Mouse (Mus musculus) myocyte (in vitro differentiated cells): Measurements from ENCODE around the gene Vasn. TPM values are rescaled to one million over a fixed set of nuclear protein-coding genes. Genes with fewer than 3 reads are reported as not detected.
A peak's percentile ranks its signal among the peaks of the same experiment; 100 is the strongest.

Experiments
- H3K27me3 ChIP-seq: one replicate; pipeline ENCODE4 v1.6.1; 2011; ENCODE audit not compliant: control insufficient read depth, insufficient read depth, insufficient read length
- H3K36me3 ChIP-seq: one replicate; pipeline ENCODE4 v1.6.1; 2011; ENCODE audit not compliant: control insufficient read depth, insufficient read depth
- H3K4me2 ChIP-seq: one replicate; pipeline ENCODE4 v1.6.1; 2011; ENCODE audit warnings: low read depth, control low read depth
- H3K4me3 ChIP-seq: one replicate; pipeline ENCODE4 v1.5.1; 2011; ENCODE audit warnings: mild to moderate bottlenecking, control low read depth, moderate library complexity
- H3K79me2 ChIP-seq: one replicate; pipeline ENCODE4 v1.6.1; 2011; ENCODE audit not compliant: control insufficient read depth, insufficient read depth
- H3ac ChIP-seq: one replicate; pipeline ENCODE4 v1.6.1; 2011; ENCODE audit not compliant: control insufficient read depth, insufficient read length
- CEBPB ChIP-seq: IDR thresholded peaks from 2 replicates; pipeline ENCODE4 v1.6.1; 2011; ENCODE audit warnings: mild to moderate bottlenecking, moderate library complexity; ENCODE audit not compliant: poor library complexity, insufficient read depth, severe bottlenecking
- E2F4 ChIP-seq: IDR thresholded peaks from one replicate; pipeline ENCODE4 v1.6.1; 2011; ENCODE audit warnings: mild to moderate bottlenecking, control low read depth, moderate library complexity; ENCODE audit not compliant: insufficient read depth
- MAX ChIP-seq: IDR thresholded peaks from one replicate; pipeline ENCODE4 v1.6.1; 2011; ENCODE audit warnings: low read depth, mild to moderate bottlenecking, control low read depth
- MYOD1 ChIP-seq, 3 experiments: IDR thresholded peaks; one replicate each; pipeline ENCODE4 v1.6.1; 2011; ENCODE audit warnings: control low read depth in 2 of 3, low read depth in 2 of 3, mild to moderate bottlenecking in 2 of 3, moderate library complexity in 1 of 3; ENCODE audit not compliant: insufficient read length in 2 of 3, control insufficient read depth in 1 of 3
- MYOG ChIP-seq, 3 experiments: IDR thresholded peaks; one replicate each; pipeline ENCODE4 v1.6.1; 2011; ENCODE audit warnings: control low read depth in 2 of 3, low read depth in 2 of 3, mild to moderate bottlenecking in 2 of 3; ENCODE audit not compliant: insufficient read length in 2 of 3, control insufficient read depth in 1 of 3, insufficient read depth in 1 of 3
- POLR2A ChIP-seq: IDR thresholded peaks from one replicate; pipeline ENCODE4 v1.6.1; 2011; ENCODE audit warnings: low read depth, mild to moderate bottlenecking, control low read depth, moderate library complexity; ENCODE audit not compliant: insufficient read length
- POLR2AphosphoS2 ChIP-seq: IDR thresholded peaks from one replicate; pipeline ENCODE4 v1.6.1; 2011; ENCODE audit warnings: low read depth, control low read depth; ENCODE audit not compliant: insufficient read length
- REST ChIP-seq: IDR thresholded peaks from one replicate; pipeline ENCODE4 v1.6.1; 2011; ENCODE audit warnings: mild to moderate bottlenecking, control low read depth, moderate library complexity; ENCODE audit not compliant: insufficient read depth, insufficient read length
- SRF ChIP-seq: IDR thresholded peaks from one replicate; pipeline ENCODE4 v1.6.1; 2011; ENCODE audit warnings: low read depth; ENCODE audit not compliant: control insufficient read depth, insufficient read length
- TCF12 ChIP-seq: IDR thresholded peaks from one replicate; pipeline ENCODE4 v1.6.1; 2011; ENCODE audit warnings: mild to moderate bottlenecking, control low read depth; ENCODE audit not compliant: poor library complexity, insufficient read depth, severe bottlenecking
- TCF3 ChIP-seq: IDR thresholded peaks from one replicate; pipeline ENCODE4 v1.6.1; 2011; ENCODE audit warnings: low read depth, control low read depth; ENCODE audit not compliant: insufficient read length
- USF1 ChIP-seq: IDR thresholded peaks from one replicate; pipeline ENCODE4 v1.6.1; 2011; ENCODE audit warnings: low read depth, mild to moderate bottlenecking, control low read depth, moderate library complexity
- polyA plus RNA-seq: library from polyadenylated mRNA; unstranded; fragments of >200 nt; fragmentation: generic; extraction: Trizol; gene quantifications from one replicate; pipeline ENCODE4 v1.2.1, GENCODE M21; 2012; ENCODE audit warnings: missing spikeins

The Vasn gene
- polyA plus RNA-seq, 1 experiment, result 34.7 TPM

- no peak overlapping the region for H3ac ChIP-seq
- H3K36me3 ChIP-seq, result no peaks in the 10 kb centered on the region
- H3K4me2 ChIP-seq, result peak overlapping the region; percentile 99
- peak overlapping the region; percentile 87 for H3K4me3 ChIP-seq
- no peaks in the 10 kb centered on the region for H3K27me3 ChIP-seq
- no peak for TF ChIP-seq CEBPB
- no peak for TF ChIP-seq SRF
- TF ChIP-seq E2F4, result no peak
- TF ChIP-seq MYOD1 (IDR thresholded peaks at IDR 0.05; ENCODE audit: control insufficient read depth in 1 of 3, insufficient read length in 2 of 3, low read depth in 2 of 3), result no peak
- no peak for TF ChIP-seq POLR2AphosphoS2
- no peak for TF ChIP-seq TCF3
- TF ChIP-seq POLR2A, result no peak
- TF ChIP-seq USF1, result no peak
- TF ChIP-seq TCF12, result no peak
- no peak for TF ChIP-seq REST
- TF ChIP-seq MYOG (IDR thresholded peaks at IDR 0.05; ENCODE audit: control insufficient read depth in 1 of 3, insufficient read depth in 1 of 3, insufficient read length in 2 of 3, low read depth in 2 of 3), result no peak
- no peak for TF ChIP-seq MAX
- peaks cover 81% of the 10 kb centered on the region for H3K79me2 ChIP-seq
Observed at GRCm38 (mm10) chr16:4598041-4598440, 41.7 kb upstream of the Vasn start.

GRCm38 (mm10) chr16:4598891-4599543, 40.7 kb upstream of the Vasn start:
- Histone ChIP-seq H3K27me3 (no peaks in the 10 kb centered on the region), H3ac (no peak overlapping the region), H3K79me2 (peaks cover 91% of the 10 kb centered on the region), H3K4me2 (peak overlapping the region; percentile 99), H3K4me3 (no peak overlapping the region), H3K36me3 (no peaks in the 10 kb centered on the region)
- TF ChIP-seq MYOD1 (IDR thresholded peaks at IDR 0.05; ENCODE audit: control insufficient read depth in 1 of 3, insufficient read length in 2 of 3, low read depth in 2 of 3), result peak in 1 of 3 experiments; percentile 29
- TF ChIP-seq REST, result no peak
- no peak for TF ChIP-seq MAX

- TF ChIP-seq E2F4 (no peak), MYOG (IDR thresholded peaks at IDR 0.05; ENCODE audit: control insufficient read depth in 1 of 3, insufficient read depth in 1 of 3, insufficient read length in 2 of 3, low read depth in 2 of 3) (no peak), CEBPB (no peak), POLR2A (no peak), MYOD1 (IDR thresholded peaks at IDR 0.05; ENCODE audit: control insufficient read depth in 1 of 3, insufficient read length in 2 of 3, low read depth in 2 of 3) (no peak), TCF12 (no peak), SRF (no peak), MAX (no peak), TCF3 (no peak), USF1 (no peak), REST (no peak), POLR2AphosphoS2 (no peak)
- Histone ChIP-seq H3K4me3 (no peak overlapping the region), H3K79me2 (peaks cover 97% of the 10 kb centered on the region), H3ac (no peak overlapping the region), H3K36me3 (no peaks in the 10 kb centered on the region), H3K4me2 (no peak overlapping the region), H3K27me3 (no peaks in the 10 kb centered on the region)
Observed at GRCm38 (mm10) chr16:4599616-4600015, 40.1 kb upstream of the Vasn start.

GRCm38 (mm10) chr16:4600701-4601310, 38.9 kb upstream of the Vasn start:
- Histone ChIP-seq H3ac (no peak overlapping the region), H3K79me2 (peaks cover 98% of the 10 kb centered on the region), H3K4me3 (no peak overlapping the region), H3K4me2 (no peak overlapping the region), H3K36me3 (no peaks in the 10 kb centered on the region), H3K27me3 (no peaks in the 10 kb centered on the region)
- TF ChIP-seq TCF3, result no peak
- TF ChIP-seq REST, result no peak
- TF ChIP-seq SRF, result no peak
- no peak for TF ChIP-seq MYOG (IDR thresholded peaks at IDR 0.05; ENCODE audit: control insufficient read depth in 1 of 3, insufficient read depth in 1 of 3, insufficient read length in 2 of 3, low read depth in 2 of 3)
- TF ChIP-seq E2F4, result no peak
- no peak for TF ChIP-seq CEBPB
- no peak for TF ChIP-seq MAX
- TF ChIP-seq POLR2A, result no peak
- no peak for TF ChIP-seq MYOD1 (IDR thresholded peaks at IDR 0.05; ENCODE audit: control insufficient read depth in 1 of 3, insufficient read length in 2 of 3, low read depth in 2 of 3)
- no peak for TF ChIP-seq USF1
- no peak for TF ChIP-seq TCF12
- TF ChIP-seq POLR2AphosphoS2, result no peak
